Mouse (Mus musculus) intestine, embryonic 15.5 days (tissue): ENCODE results near the gene Myo18b. TPM values are rescaled to one million over a fixed set of nuclear protein-coding genes. Genes with fewer than 3 reads are reported as not detected.

Experiments used
- ATAC-seq: fragments of 200-750 bp; cut with Nextera tagmentation; 2 replicates; pipeline ENCODE4 v1.8.0; 2017; ENCODE audit warnings: moderate TSS enrichment, moderate library complexity
- H3K27ac ChIP-seq: fragments of 300-500 bp; sonication (generic); 2 replicates; pipeline ENCODE4 v1.5.1; 2015; ENCODE audit warnings: mild to moderate bottlenecking, inconsistent platforms
- H3K27me3 ChIP-seq: fragments of 300-500 bp; sonication (generic); replicated peaks from 2 replicates; pipeline ENCODE4 v1.6.1; 2015; ENCODE audit warnings: inconsistent platforms
- H3K36me3 ChIP-seq: fragments of 300-500 bp; sonication (generic); 2 replicates; pipeline ENCODE4 v1.6.1; 2015; ENCODE audit warnings: inconsistent platforms
- H3K4me1 ChIP-seq: fragments of 300-500 bp; sonication (generic); replicated peaks from 2 replicates; pipeline ENCODE4 v1.6.1; 2015; ENCODE audit warnings: inconsistent platforms
- H3K4me2 ChIP-seq: fragments of 300-500 bp; sonication (generic); replicated peaks from 2 replicates; pipeline ENCODE4 v1.6.1; 2015; ENCODE audit warnings: mild to moderate bottlenecking, inconsistent platforms
- H3K4me3 ChIP-seq: fragments of 300-500 bp; sonication (generic); replicated peaks from 2 replicates; pipeline ENCODE4 v1.5.1; 2015; ENCODE audit warnings: inconsistent platforms
- H3K9ac ChIP-seq: fragments of 300-500 bp; sonication (generic); 2 replicates; pipeline ENCODE4 v1.6.1; 2015; ENCODE audit warnings: inconsistent platforms
- H3K9me3 ChIP-seq: fragments of 300-500 bp; sonication (generic); 2 replicates; pipeline ENCODE4 v1.6.1; 2016; ENCODE audit warnings: inconsistent platforms
- WGBS: fragments of 180-500 bp; shearing (Covaris S2); methylation state at CpG from one replicate; pipeline ENCODE4 v1.1.7; 2015; 5-methylcytosine and 5-hydroxymethylcytosine counted together
- polyA plus RNA-seq: library from polyadenylated mRNA; unstranded; fragments of >200 nt; fragmentation: Nextera tagmentation; extraction: Ambion mirVana; gene quantifications from 2 replicates; pipeline ENCODE4 v1.2.1, GENCODE M21; 2015

The Myo18b gene
- polyA plus RNA-seq, 1 experiment from 2014 or later, result 0.39 TPM

DNA sequence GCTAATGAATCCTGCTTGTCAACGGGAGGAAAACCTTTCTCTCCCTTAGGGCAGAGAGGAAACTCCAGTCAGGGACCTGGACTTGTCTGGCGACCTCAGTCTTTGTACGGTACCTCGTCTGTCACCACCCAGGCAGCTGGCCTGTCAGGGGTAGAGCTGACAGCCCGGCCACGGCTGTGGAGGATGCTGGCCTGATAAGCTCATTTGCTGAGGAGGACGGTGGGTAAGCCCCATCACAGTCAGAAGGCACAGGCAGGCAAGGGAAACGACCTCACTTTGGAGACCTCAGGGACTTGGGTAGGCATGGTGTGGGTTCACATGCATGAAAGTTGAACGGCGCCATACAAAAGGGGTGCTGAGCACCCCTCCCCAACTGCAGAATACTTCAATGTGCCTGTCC lies 140.6 kb downstream of the Myo18b start:
- no peak overlapping the region for H3K4me2 ChIP-seq
- H3K4me1 ChIP-seq, result no peaks in the 10 kb centered on the region
- ATAC-seq, result no peak
- H3K9ac ChIP-seq, result no peak overlapping the region
- H3K4me3 ChIP-seq, result no peak overlapping the region
- no peaks in the 10 kb centered on the region for H3K36me3 ChIP-seq
- H3K27me3 ChIP-seq, result no peaks in the 10 kb centered on the region
- H3K9me3 ChIP-seq, result no peaks in the 10 kb centered on the region
- 35% methylated on average over 10 of the region's 10 CpGs for WGBS
- no peak overlapping the region for H3K27ac ChIP-seq

DNA sequence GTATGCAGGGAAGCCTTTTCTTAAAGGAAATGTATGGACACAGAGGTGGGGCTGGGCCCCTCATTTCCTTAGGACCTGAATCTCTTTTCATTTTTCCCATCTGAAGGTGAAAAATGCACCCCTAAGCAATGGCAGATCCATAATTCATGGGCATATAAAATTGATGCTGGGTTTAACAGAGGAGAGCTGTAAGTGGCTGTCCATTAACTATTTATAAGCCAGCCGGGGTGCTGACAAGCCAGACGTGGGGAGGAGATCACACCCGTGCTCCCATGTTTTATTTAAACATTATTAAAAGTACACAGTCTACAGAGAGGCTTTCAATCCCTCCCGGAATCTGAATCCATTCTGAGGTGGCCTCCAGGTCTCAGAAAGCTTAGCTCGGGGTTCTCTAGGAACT lies 146.5 kb downstream of the Myo18b start:
- 45% methylated on average over 5 of the region's 5 CpGs for WGBS
- Histone ChIP-seq H3K27me3 (no peaks in the 10 kb centered on the region; the same call in 1 of the 2 replicates), H3K36me3 (no peaks in the 10 kb centered on the region), H3K4me2 (no peak overlapping the region), H3K27ac (no peak overlapping the region), H3K4me1 (no peaks in the 10 kb centered on the region), H3K4me3 (no peak overlapping the region), H3K9ac (no peak overlapping the region), H3K9me3 (no peaks in the 10 kb centered on the region)
- no peak for ATAC-seq

DNA sequence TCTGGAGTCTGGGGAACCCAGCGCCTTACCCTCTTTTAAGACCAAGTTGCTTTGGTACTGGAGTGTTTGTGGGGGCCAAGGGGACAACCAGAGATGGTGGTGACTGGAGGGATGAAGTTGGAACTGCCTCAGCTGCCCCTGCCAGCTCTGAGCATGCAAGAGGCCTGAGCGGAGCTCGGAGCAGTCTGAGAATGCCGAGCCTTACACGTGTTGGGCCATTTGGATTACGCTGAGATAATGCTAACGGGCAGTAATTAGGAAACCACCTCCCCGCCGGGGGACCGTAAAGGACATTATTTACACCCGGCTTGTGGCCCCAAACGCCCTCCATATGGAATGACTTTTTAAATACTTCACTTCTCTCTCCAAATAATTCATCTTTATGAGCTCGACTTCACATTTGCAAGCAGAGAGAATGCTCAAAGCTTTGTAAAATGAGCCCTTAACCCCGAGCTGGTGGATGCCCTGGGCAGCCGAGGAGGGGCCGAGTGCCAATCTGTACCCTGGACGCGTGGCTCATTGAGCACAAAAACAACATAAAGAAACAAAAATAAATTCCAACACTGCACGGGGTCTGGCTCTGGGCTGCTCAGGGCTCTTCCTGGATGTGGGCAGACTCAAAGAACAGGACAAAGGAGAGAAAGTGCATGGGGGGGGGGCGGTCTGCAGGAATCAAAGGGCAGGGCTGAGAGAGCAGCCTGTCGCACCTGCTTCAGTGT lies 148.0 kb downstream of the Myo18b start:
- no peak for ATAC-seq

DNA sequence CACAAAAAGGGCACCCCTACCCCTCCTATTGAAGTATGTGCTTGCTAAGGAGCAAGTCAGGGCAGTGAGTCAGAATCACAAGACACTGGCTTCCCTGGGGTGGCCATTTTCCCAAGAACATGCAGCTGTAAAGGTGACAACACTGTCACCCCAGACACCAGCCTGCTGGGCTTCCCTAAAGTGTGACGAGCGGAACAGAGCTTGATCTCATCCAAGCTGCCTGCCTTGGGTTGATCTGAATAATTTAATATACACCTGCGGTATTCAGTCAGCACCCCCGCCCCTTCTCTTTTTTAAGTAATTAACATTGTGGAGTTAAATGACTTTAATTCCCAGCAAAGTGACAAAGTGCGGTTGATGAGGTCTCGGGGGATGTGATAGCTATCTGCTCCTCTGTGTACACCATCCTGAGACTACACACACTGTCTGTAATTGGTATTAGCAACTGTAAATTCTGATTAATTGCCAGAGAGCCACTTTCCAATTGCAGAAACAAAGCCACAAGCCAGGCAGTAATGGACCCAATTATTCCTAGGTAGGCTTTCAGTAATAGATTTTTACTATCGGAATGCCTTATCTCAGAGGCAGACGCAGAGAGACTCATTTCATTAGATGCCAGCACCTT lies 148.7 kb downstream of the Myo18b start:
- Histone ChIP-seq H3K4me1 (no peaks in the 10 kb centered on the region), H3K27ac (no peak overlapping the region), H3K27me3 (no peaks in the 10 kb centered on the region; the same call in 1 of the 2 replicates), H3K36me3 (no peaks in the 10 kb centered on the region), H3K4me3 (no peak overlapping the region), H3K4me2 (no peak overlapping the region), H3K9ac (no peak overlapping the region), H3K9me3 (no peaks in the 10 kb centered on the region)
- ATAC-seq, result no peak
- 50% methylated on average over 8 of the region's 8 CpGs for WGBS

More for the DNA sequence above, 148.0 kb downstream of the Myo18b start:
- Histone ChIP-seq H3K4me1 (no peaks in the 10 kb centered on the region), H3K9ac (no peak overlapping the region), H3K4me3 (no peak overlapping the region), H3K27ac (no peak overlapping the region), H3K9me3 (no peaks in the 10 kb centered on the region), H3K36me3 (no peaks in the 10 kb centered on the region), H3K27me3 (no peaks in the 10 kb centered on the region; the same call in 1 of the 2 replicates), H3K4me2 (no peak overlapping the region)
- 28% methylated on average over 21 of the region's 21 CpGs for WGBS

DNA sequence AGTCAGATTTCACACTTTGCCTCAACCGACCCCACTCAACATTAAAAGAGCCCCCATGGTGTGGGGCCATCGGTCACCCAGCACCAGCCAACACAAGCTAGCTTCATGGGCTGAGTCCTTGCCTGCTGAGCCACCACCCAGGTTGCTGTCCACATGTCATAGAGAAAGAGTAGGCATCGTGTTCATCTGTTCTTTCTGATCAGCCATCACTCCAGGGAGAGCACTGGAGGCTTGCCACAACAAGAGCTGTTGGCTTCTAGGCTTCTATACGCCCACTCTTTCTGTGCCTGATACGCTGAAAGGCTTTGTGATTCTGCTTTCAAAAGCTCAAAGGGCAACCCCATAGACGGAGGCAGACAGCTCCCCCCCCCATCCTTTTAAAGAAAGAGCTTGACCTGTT lies 151.0 kb downstream of the Myo18b start:
- Histone ChIP-seq H3K4me3 (no peak overlapping the region), H3K36me3 (no peaks in the 10 kb centered on the region), H3K9me3 (no peaks in the 10 kb centered on the region), H3K4me2 (no peak overlapping the region), H3K27me3 (no peaks in the 10 kb centered on the region; the same call in 1 of the 2 replicates), H3K9ac (no peak overlapping the region), H3K27ac (no peak overlapping the region), H3K4me1 (no peaks in the 10 kb centered on the region)
- 87% methylated on average over 6 of the region's 6 CpGs for WGBS
- ATAC-seq, result no peak

DNA sequence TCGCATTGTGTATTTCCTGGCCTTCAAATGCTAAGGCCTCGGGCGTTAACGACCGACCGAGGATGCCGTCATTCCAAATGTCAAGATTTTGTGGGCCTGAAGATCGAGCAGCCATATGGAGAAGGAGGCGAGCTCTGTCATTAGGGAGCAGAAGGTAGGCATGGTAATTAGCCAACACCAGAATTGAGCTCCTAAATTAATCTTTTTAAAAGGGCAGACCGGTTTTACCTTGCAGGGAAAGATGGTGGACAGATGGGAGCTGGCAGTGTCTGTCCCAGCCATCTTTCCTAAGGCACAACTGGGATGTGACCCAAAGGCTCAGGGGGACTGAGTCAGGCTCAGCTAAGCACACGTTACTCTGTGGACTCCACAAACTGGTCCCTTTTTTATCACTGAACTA lies 151.6 kb downstream of the Myo18b start:
- ATAC-seq, result no peak
- H3K27me3 ChIP-seq, result no peaks in the 10 kb centered on the region; the same call in 1 of the 2 replicates
- no peaks in the 10 kb centered on the region for H3K4me1 ChIP-seq
- 87% methylated on average over 11 of the region's 11 CpGs for WGBS
- H3K9me3 ChIP-seq, result no peaks in the 10 kb centered on the region
- H3K36me3 ChIP-seq, result no peaks in the 10 kb centered on the region
- no peak overlapping the region for H3K4me2 ChIP-seq
- no peak overlapping the region for H3K9ac ChIP-seq
- no peak overlapping the region for H3K4me3 ChIP-seq
- no peak overlapping the region for H3K27ac ChIP-seq

DNA sequence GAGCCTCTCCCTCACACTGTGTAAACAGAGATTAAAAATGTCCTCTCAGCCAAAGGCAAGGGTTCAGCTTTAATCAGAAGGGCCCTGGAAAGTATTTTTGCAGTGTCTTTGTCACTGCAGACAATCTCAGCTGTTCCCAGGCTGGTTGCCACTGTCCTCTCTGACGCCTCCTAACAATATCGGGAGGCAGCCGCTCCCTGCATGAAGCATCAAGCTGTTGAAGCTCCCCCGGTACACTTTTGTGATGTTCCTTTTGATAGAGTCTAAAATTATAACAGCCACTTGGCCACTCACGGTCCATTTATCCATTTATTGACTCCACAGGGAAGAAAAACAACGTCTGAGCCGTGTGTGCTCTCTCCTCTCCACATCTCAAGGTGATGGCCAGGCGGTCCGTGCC lies 153.0 kb downstream of the Myo18b start:
- ATAC-seq, result no peak; the same call in 1 of the 2 replicates
- no peak overlapping the region for H3K9ac ChIP-seq
- no peaks in the 10 kb centered on the region for H3K4me1 ChIP-seq
- H3K4me3 ChIP-seq, result no peak overlapping the region
- no peaks in the 10 kb centered on the region for H3K36me3 ChIP-seq
- H3K27me3 ChIP-seq, result no peaks in the 10 kb centered on the region; the same call in 1 of the 2 replicates
- H3K4me2 ChIP-seq, result no peak overlapping the region
- no peak overlapping the region for H3K27ac ChIP-seq
- no peaks in the 10 kb centered on the region for H3K9me3 ChIP-seq
- WGBS, result 62% methylated on average over 9 of the region's 9 CpGs

DNA sequence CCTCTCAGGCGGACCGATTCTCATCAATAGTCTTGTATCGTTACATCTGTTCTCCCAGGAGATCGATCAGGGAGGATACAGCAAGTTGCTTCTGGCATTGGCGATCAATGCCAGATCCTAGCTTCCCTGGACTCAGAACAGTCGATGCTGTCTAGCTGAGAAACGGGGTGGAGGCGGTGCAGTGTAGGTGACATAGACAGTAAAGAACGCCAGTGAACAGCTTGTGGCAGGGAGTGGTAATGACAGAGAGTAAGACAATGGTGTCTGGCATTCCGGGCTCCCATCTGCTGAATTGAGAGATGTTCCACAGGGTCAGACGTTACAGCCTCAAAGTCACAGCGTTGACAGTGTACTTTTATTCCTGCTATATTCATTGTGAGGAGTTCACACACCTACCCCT lies 155.5 kb downstream of the Myo18b start:
- ATAC-seq, result no peak
- Histone ChIP-seq H3K4me2 (no peak overlapping the region), H3K36me3 (no peaks in the 10 kb centered on the region), H3K27ac (no peak overlapping the region), H3K4me3 (no peak overlapping the region), H3K27me3 (no peaks in the 10 kb centered on the region), H3K4me1 (no peaks in the 10 kb centered on the region), H3K9me3 (no peaks in the 10 kb centered on the region), H3K9ac (no peak overlapping the region)
- WGBS, result 79% methylated on average over 12 of the region's 12 CpGs

DNA sequence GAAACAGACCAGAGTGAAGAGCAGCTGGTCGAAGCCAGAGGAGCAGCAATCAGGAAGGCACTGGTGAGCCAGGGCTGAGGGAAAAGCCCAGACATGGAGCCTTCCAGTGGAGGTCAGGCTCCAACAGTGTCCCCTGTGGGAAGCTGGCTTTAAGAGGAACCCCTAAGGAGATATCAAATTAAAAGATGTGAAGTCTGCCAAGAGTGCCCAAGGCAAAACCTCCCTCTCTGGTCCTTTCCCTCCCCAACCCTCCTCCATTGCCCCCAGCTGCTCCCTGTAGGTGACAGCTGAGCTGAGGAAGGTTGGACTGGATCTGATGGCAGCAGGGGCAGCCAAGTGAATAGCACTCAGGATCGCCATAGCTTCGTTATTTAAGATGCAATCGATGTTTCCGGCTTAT lies 161.1 kb downstream of the Myo18b start:
- H3K4me2 ChIP-seq, result no peak overlapping the region
- WGBS, result 88% methylated on average over 5 of the region's 5 CpGs
- no peak for ATAC-seq
- no peaks in the 10 kb centered on the region for H3K4me1 ChIP-seq
- no peaks in the 10 kb centered on the region for H3K36me3 ChIP-seq
- H3K27me3 ChIP-seq, result no peaks in the 10 kb centered on the region
- H3K27ac ChIP-seq, result no peak overlapping the region
- H3K9me3 ChIP-seq, result no peaks in the 10 kb centered on the region
- H3K9ac ChIP-seq, result no peak overlapping the region
- no peak overlapping the region for H3K4me3 ChIP-seq

DNA sequence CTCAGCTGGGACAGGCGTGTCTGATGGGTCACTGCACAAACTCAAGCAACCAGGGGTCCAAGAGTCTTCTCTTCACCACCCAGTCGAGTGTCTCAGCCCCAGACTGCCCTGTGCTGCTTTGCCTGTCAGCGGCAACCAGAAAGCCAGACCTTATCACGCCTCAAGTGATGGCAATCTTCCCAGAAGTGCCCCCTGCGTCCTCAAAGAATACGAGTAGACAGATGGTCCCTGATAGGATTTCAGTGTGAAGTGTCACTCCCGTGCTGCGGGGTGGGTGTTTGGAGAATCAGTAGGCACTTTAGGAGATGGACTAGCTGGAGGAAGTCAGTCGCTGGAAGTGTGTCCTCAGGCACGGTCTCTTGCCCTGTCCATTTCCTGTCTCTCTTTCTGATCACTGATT lies 165.6 kb downstream of the Myo18b start:
- H3K4me3 ChIP-seq, result no peak overlapping the region
- H3K9me3 ChIP-seq, result no peaks in the 10 kb centered on the region
- 40% methylated on average over 10 of the region's 10 CpGs for WGBS
- no peaks in the 10 kb centered on the region for H3K36me3 ChIP-seq
- no peak overlapping the region for H3K27ac ChIP-seq
- no peak for ATAC-seq
- no peak overlapping the region for H3K4me2 ChIP-seq
- no peaks in the 10 kb centered on the region for H3K27me3 ChIP-seq
- H3K4me1 ChIP-seq, result no peaks in the 10 kb centered on the region
- H3K9ac ChIP-seq, result no peak overlapping the region

DNA sequence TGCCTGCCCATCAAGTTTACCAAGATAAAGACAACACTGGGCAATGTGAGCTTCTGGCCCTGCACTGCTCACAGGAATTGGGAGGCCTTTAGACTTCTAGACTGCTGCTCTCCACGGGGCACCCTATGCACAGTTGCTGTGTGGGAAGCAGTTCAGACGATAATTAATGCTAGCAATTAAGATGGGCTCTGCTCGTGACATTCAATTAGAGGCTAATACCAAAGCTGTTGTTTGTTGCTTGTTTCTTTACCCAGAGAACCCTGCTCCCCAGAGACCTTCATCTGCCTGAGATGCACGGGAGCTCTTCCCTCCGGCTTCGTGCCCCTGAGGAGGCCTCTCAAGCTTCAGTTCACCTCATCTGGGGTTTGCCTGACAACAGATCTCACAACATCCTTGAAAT lies 167.7 kb downstream of the Myo18b start:
- no peaks in the 10 kb centered on the region for H3K27me3 ChIP-seq
- H3K27ac ChIP-seq, result no peak overlapping the region
- 74% methylated on average over 6 of the region's 6 CpGs for WGBS
- H3K4me2 ChIP-seq, result no peak overlapping the region
- H3K4me1 ChIP-seq, result no peaks in the 10 kb centered on the region
- H3K9ac ChIP-seq, result no peak overlapping the region
- H3K9me3 ChIP-seq, result no peaks in the 10 kb centered on the region
- no peak for ATAC-seq
- no peaks in the 10 kb centered on the region for H3K36me3 ChIP-seq
- H3K4me3 ChIP-seq, result no peak overlapping the region

DNA sequence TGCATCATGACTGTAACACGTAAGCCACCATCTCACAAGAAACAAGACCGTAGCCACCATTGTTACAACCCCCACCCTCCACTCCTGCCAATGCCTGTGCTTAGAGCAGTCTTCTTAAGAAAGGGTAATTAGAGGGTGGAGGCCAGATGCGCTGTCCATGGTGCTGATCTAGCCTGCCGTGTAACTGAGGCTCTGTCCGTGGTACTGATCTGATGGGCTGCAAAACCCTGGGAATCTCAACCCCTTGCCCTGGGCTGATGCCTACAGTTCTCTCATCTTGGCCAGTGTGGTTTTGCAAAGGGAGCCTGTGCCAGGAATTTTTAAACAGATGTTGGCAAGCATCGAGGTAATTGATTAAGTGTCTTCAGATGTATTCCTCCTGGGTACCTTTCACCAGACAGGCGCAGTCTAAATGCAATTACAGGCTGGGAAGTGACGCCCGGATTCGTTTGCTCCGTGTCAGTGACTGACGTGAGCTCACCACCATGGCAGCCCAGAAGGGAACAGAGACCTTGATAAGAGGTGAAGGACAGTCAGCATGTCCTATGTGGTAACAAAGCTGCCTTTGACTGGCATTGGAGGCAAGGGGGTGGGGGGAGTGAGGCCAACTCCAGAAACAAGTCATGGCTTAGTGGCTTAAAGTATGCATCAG lies 177.4 kb downstream of the Myo18b start:
- Histone ChIP-seq H3K36me3 (no peaks in the 10 kb centered on the region), H3K9me3 (no peaks in the 10 kb centered on the region), H3K4me3 (no peak overlapping the region), H3K27me3 (no peaks in the 10 kb centered on the region), H3K9ac (no peak overlapping the region), H3K4me2 (no peak overlapping the region), H3K27ac (no peak overlapping the region), H3K4me1 (no peaks in the 10 kb centered on the region)
- 41% methylated on average over 12 of the region's 12 CpGs for WGBS
- ATAC-seq, result no peak
